Mouse (Mus musculus) midbrain, embryonic 11.5 days (tissue): ENCODE data around the gene Slc9a9. TPM values are rescaled to one million over a fixed set of nuclear protein-coding genes. Genes with fewer than 3 reads are reported as not detected.
A peak's percentile ranks its signal among the peaks of the same experiment; 100 is the strongest.

Experiments used
- ATAC-seq: fragments of 200-750 bp; cut with Nextera tagmentation; 2 replicates; pipeline ENCODE4 v1.8.0; 2017; ENCODE audit warnings: moderate TSS enrichment, moderate library complexity; ENCODE audit not compliant: low FRiP score
- DNase-seq: peaks from one replicate; pipeline ENCODE4 v3.0.0; 2015; ENCODE audit warnings: low spot score; ENCODE audit errors: missing footprints
- H3K27ac ChIP-seq: fragments of 300-500 bp; sonication (generic); 2 replicates; pipeline ENCODE4 v1.5.1; 2014; ENCODE audit warnings: low read depth, low read length
- H3K27me3 ChIP-seq: fragments of 300-500 bp; sonication (generic); 2 replicates; pipeline ENCODE4 v1.6.1; 2014; ENCODE audit warnings: mild to moderate bottlenecking, low read length, moderate library complexity, mixed read lengths; ENCODE audit not compliant: control insufficient read depth, insufficient read depth
- H3K36me3 ChIP-seq: fragments of 300-500 bp; sonication (generic); 2 replicates; pipeline ENCODE4 v1.6.1; 2014; ENCODE audit warnings: mild to moderate bottlenecking, low read length, moderate library complexity, mixed read lengths; ENCODE audit not compliant: control insufficient read depth, insufficient read depth
- H3K4me1 ChIP-seq: fragments of 300-500 bp; sonication (generic); 2 replicates; pipeline ENCODE4 v1.6.1; 2014; ENCODE audit warnings: low read length; ENCODE audit not compliant: control insufficient read depth, insufficient read depth
- H3K4me2 ChIP-seq: fragments of 300-500 bp; sonication (generic); 2 replicates; pipeline ENCODE4 v1.6.1; 2014; ENCODE audit warnings: mild to moderate bottlenecking, moderate library complexity
- H3K4me3 ChIP-seq: fragments of 300-500 bp; sonication (generic); 2 replicates; pipeline ENCODE4 v1.5.1; 2014; ENCODE audit warnings: low read depth, low read length
- H3K9ac ChIP-seq: fragments of 300-500 bp; sonication (generic); 2 replicates; pipeline ENCODE4 v1.6.1; 2014; ENCODE audit warnings: low read length
- H3K9me3 ChIP-seq: fragments of 300-500 bp; sonication (generic); 2 replicates; pipeline ENCODE4 v1.6.1; 2016; ENCODE audit warnings: low read length; ENCODE audit not compliant: control insufficient read depth
- WGBS: fragments of 180-500 bp; shearing (Covaris S2); extraction: QIAGEN DNeasy Blood & Tissue Kit; methylation state at CpG from one replicate; pipeline ENCODE4 v1.1.7; 2014; 5-methylcytosine and 5-hydroxymethylcytosine counted together
- polyA plus RNA-seq: library from polyadenylated mRNA; unstranded; fragments of >200 nt; fragmentation: Nextera tagmentation; extraction: Ambion mirVana; gene quantifications from 2 replicates; pipeline ENCODE4 v1.2.1, GENCODE M21; 2014

Gene Slc9a9
- polyA plus RNA-seq, 1 experiment from 2014 or later = 3.3 TPM

- Histone ChIP-seq H3K27ac (no peak overlapping the region), H3K4me1 (no peaks in the 10 kb centered on the region), H3K9ac (no peak overlapping the region), H3K27me3 (no peaks in the 10 kb centered on the region), H3K36me3 (no peaks in the 10 kb centered on the region), H3K9me3 (no peaks in the 10 kb centered on the region), H3K4me3 (no peak overlapping the region), H3K4me2 (no peak overlapping the region)
- WGBS = 79% methylated on average over 1 of the region's 1 CpGs
- ATAC-seq (no peak), DNase-seq (no peak)
Measured at GRCm38 (mm10) chr9:94649991-94650390, 19.7 kb upstream of the Slc9a9 start.

GRCm38 (mm10) chr9:94653198-94653597 is 16.5 kb upstream of the Slc9a9 start:
- ATAC-seq = no peak
- WGBS = 85% methylated on average over 6 of the region's 6 CpGs
- Histone ChIP-seq H3K36me3 (no peaks in the 10 kb centered on the region), H3K9me3 (no peaks in the 10 kb centered on the region), H3K4me2 (no peak overlapping the region), H3K9ac (no peak overlapping the region), H3K4me1 (no peaks in the 10 kb centered on the region), H3K4me3 (no peak overlapping the region), H3K27me3 (no peaks in the 10 kb centered on the region), H3K27ac (no peak overlapping the region)
- no peak for DNase-seq

GRCm38 (mm10) chr9:94653827-94654226 is 15.9 kb upstream of the Slc9a9 start:
- H3K4me2 ChIP-seq = no peak overlapping the region
- H3K9me3 ChIP-seq = no peaks in the 10 kb centered on the region
- no peak overlapping the region for H3K4me3 ChIP-seq
- H3K36me3 ChIP-seq = no peaks in the 10 kb centered on the region
- ATAC-seq (no peak), DNase-seq (no peak)
- H3K9ac ChIP-seq = no peak overlapping the region
- H3K27me3 ChIP-seq = no peaks in the 10 kb centered on the region
- no peaks in the 10 kb centered on the region for H3K4me1 ChIP-seq
- H3K27ac ChIP-seq = no peak overlapping the region
- 85% methylated on average over 2 of the region's 2 CpGs for WGBS

- H3K27me3 ChIP-seq = no peaks in the 10 kb centered on the region
- WGBS = 79% methylated on average over 4 of the region's 4 CpGs
- H3K4me2 ChIP-seq = no peak overlapping the region
- DNase-seq (no peak), ATAC-seq (no peak)
- H3K9me3 ChIP-seq = no peaks in the 10 kb centered on the region
- H3K27ac ChIP-seq = no peak overlapping the region
- no peak overlapping the region for H3K4me3 ChIP-seq
- H3K36me3 ChIP-seq = no peaks in the 10 kb centered on the region
- no peaks in the 10 kb centered on the region for H3K4me1 ChIP-seq
- H3K9ac ChIP-seq = no peak overlapping the region
Measured at GRCm38 (mm10) chr9:94656265-94656664, 13.4 kb upstream of the Slc9a9 start.

- Histone ChIP-seq H3K9me3 (no peaks in the 10 kb centered on the region), H3K36me3 (no peaks in the 10 kb centered on the region), H3K9ac (no peak overlapping the region), H3K4me3 (no peak overlapping the region), H3K4me1 (peaks cover 6% of the 10 kb centered on the region; the same call in 1 of the 2 replicates), H3K27ac (no peak overlapping the region), H3K4me2 (no peak overlapping the region), H3K27me3 (no peaks in the 10 kb centered on the region)
- WGBS = 68% methylated on average over 3 of the region's 3 CpGs
- ATAC-seq = no peak
- no peak for DNase-seq
Measured at GRCm38 (mm10) chr9:94659401-94660152, 10.1 kb upstream of the Slc9a9 start.

- no peaks in the 10 kb centered on the region for H3K27me3 ChIP-seq
- H3K9ac ChIP-seq = no peak overlapping the region
- peaks cover 6% of the 10 kb centered on the region; the same call in 1 of the 2 replicates for H3K4me1 ChIP-seq
- DNase-seq (no peak), ATAC-seq (peak; percentile 68)
- no peak overlapping the region for H3K4me2 ChIP-seq
- no peaks in the 10 kb centered on the region for H3K9me3 ChIP-seq
- WGBS = 5% methylated on average over 2 of the region's 2 CpGs
- H3K36me3 ChIP-seq = no peaks in the 10 kb centered on the region
- H3K4me3 ChIP-seq = no peak overlapping the region
- H3K27ac ChIP-seq = no peak overlapping the region
Measured at GRCm38 (mm10) chr9:94661768-94662167, 7.9 kb upstream of the Slc9a9 start.

GRCm38 (mm10) chr9:94665248-94665647 is 4.5 kb upstream of the Slc9a9 start:
- Histone ChIP-seq H3K9ac (no peak overlapping the region), H3K36me3 (no peaks in the 10 kb centered on the region), H3K27ac (no peak overlapping the region), H3K9me3 (no peaks in the 10 kb centered on the region), H3K4me3 (no peak overlapping the region), H3K4me2 (no peak overlapping the region), H3K27me3 (no peaks in the 10 kb centered on the region), H3K4me1 (peaks cover 6% of the 10 kb centered on the region)
- ATAC-seq (no peak), DNase-seq (no peak)
- WGBS = 72% methylated on average over 4 of the region's 4 CpGs

GRCm38 (mm10) chr9:94668589-94668988 is 1.1 kb upstream of the Slc9a9 start:
- H3K4me3 ChIP-seq = no peak overlapping the region
- H3K9ac ChIP-seq = no peak overlapping the region
- H3K27ac ChIP-seq = no peak overlapping the region
- H3K4me1 ChIP-seq = peaks cover 2% of the 10 kb centered on the region; the same call in 1 of the 2 replicates
- no peaks in the 10 kb centered on the region for H3K9me3 ChIP-seq
- ATAC-seq = no peak
- DNase-seq = no peak
- H3K36me3 ChIP-seq = no peaks in the 10 kb centered on the region
- WGBS = 58% methylated on average over 7 of the region's 7 CpGs
- no peaks in the 10 kb centered on the region for H3K27me3 ChIP-seq
- no peak overlapping the region for H3K4me2 ChIP-seq

GRCm38 (mm10) chr9:94670704-94671103 is 995 bp downstream of the Slc9a9 start:
- H3K9ac ChIP-seq = peak overlapping the region; percentile 58
- H3K9me3 ChIP-seq = no peaks in the 10 kb centered on the region
- peak overlapping the region; percentile 75 for H3K4me2 ChIP-seq
- H3K27ac ChIP-seq = no peak overlapping the region
- no peaks in the 10 kb centered on the region for H3K27me3 ChIP-seq
- no peak for DNase-seq
- peaks cover 2% of the 10 kb centered on the region; the same call in 1 of the 2 replicates for H3K4me1 ChIP-seq
- H3K36me3 ChIP-seq = no peaks in the 10 kb centered on the region
- no peak for ATAC-seq
- H3K4me3 ChIP-seq = peak overlapping the region; percentile 41; the same call in 1 of the 2 replicates
